Mouse (Mus musculus): ENCODE results near the gene Pgp.

Gene Pgp

GRCm38 (mm10) chr17:24483495-24483894 is 13.3 kb downstream of the Pgp start:
- no peak for DNase-seq (ENCODE audit: low spot score)

- DNase-seq (ENCODE audit: low spot score) = no peak
Measured at GRCm38 (mm10) chr17:24485090-24485860, 15.1 kb downstream of the Pgp start.

GRCm38 (mm10) chr17:24488186-24488661 is 18.0 kb downstream of the Pgp start, which contains the start of gene Caskin1:
Gene Caskin1 (plus strand): TSS chr17:24488601.
- peak; percentile 75 for DNase-seq (ENCODE audit: low spot score)

GRCm38 (mm10) chr17:24488662-24489264 is 18.6 kb downstream of the Pgp start:
- DNase-seq (ENCODE audit: low spot score) = peak; percentile 78

- DNase-seq (ENCODE audit: low spot score) = no peak
Measured at GRCm38 (mm10) chr17:24489265-24490030, 19.3 kb downstream of the Pgp start.

GRCm38 (mm10) chr17:24490399-24490798 is 20.2 kb downstream of the Pgp start:
- DNase-seq (ENCODE audit: low spot score) = no peak

GRCm38 (mm10) chr17:24494627-24495335 is 24.6 kb downstream of the Pgp start:
- DNase-seq (ENCODE audit: low spot score) = no peak

GRCm38 (mm10) chr17:24495443-24495842 is 25.3 kb downstream of the Pgp start:
- no peak for DNase-seq (ENCODE audit: low spot score)

GRCm38 (mm10) chr17:24496026-24496425 is 25.8 kb downstream of the Pgp start:
- no peak for DNase-seq (ENCODE audit: low spot score)

- DNase-seq (ENCODE audit: low spot score) = no peak
Measured at GRCm38 (mm10) chr17:24502208-24502607, 32.0 kb downstream of the Pgp start.

- DNase-seq (ENCODE audit: low spot score) = no peak
Measured at GRCm38 (mm10) chr17:24504085-24504484, 33.9 kb downstream of the Pgp start.

- no peak for DNase-seq (ENCODE audit: low spot score)
Measured at GRCm38 (mm10) chr17:24505286-24505955, 35.2 kb downstream of the Pgp start.

GRCm38 (mm10) chr17:24506332-24507070 is 36.3 kb downstream of the Pgp start:
- peak; percentile 60 for DNase-seq (ENCODE audit: low spot score)

- no peak for DNase-seq (ENCODE audit: low spot score)
Measured at GRCm38 (mm10) chr17:24507129-24507664, 37.0 kb downstream of the Pgp start.

- DNase-seq (ENCODE audit: low spot score) = no peak
Measured at GRCm38 (mm10) chr17:24507806-24508460, 37.7 kb downstream of the Pgp start.

- peak; percentile 79 for DNase-seq (ENCODE audit: low spot score)
Measured at GRCm38 (mm10) chr17:24513609-24514008, 43.4 kb downstream of the Pgp start.

GRCm38 (mm10) chr17:24514270-24515257 is 44.4 kb downstream of the Pgp start:
- no peak for DNase-seq (ENCODE audit: low spot score)

GRCm38 (mm10) chr17:24520450-24520849 is 50.3 kb downstream of the Pgp start:
- DNase-seq (ENCODE audit: low spot score) = no peak

Measured in testis, postnatal 10 days (tissue).